Mouse (Mus musculus): ENCODE measurements around the gene Adgrb2.

Gene Adgrb2

DNA sequence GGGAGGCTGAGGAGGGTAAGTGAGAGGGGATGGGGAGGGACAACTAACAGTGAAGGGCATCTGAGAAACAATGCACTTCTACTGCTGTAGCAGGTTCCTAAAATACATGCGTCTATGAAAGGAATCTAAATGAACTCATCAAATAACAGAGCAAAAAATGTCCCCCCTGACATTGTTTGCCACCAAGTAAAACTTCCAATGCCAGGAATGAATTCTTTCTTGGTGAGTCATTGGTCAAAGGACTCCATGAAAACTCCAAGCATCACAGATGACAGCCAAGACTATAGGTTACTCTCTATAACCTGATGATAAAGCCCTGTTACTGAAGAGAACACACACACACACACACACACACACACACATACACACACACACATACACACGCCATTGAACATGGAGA, 46.5 kb downstream of the Adgrb2 start:
- no peak for DNase-seq (ENCODE audit: low read depth, low spot score)

DNA sequence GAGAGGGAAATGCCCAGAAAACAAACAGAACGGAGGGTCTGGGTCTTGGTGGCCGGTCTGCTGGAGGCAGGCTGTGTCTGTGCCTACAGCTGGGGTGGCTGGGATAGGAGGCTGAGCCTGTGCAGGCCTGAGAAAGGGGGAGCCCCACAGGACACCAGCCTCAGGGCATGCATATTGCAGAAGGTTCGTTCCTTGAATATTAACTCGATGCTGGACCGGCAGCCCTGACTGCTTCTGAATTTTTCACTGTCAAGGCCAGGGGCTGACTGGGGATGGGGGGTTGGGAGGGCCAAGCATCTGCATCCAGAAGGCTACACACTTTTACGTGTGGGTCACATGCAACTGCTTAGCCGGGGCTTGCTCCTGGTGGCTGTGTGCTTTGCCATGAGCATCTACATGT, 48.8 kb downstream of the Adgrb2 start:
- no peak for DNase-seq (ENCODE audit: low read depth, low spot score)

DNA sequence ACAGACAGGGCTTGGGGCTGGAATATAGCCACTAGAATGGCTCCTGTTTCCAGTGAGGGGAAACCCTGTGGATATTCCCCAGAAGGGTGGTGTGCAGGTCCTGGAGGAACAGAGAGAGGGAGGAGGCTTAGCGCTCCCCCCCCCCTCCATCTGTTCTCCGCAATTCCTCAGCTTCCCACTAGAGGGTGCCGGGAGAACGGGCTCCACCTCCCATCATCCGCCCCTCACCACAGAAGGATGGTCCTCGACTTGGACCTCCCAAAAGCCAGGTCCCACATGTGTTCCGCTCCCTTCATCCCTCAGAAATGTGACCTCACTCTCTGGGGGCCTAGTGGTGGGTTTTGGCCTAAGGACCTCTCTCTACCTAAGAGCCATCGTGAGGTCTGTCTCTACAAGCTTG, 51.4 kb downstream of the Adgrb2 start:
- peak; percentile 28 for DNase-seq (ENCODE audit: low read depth, low spot score)

DNA sequence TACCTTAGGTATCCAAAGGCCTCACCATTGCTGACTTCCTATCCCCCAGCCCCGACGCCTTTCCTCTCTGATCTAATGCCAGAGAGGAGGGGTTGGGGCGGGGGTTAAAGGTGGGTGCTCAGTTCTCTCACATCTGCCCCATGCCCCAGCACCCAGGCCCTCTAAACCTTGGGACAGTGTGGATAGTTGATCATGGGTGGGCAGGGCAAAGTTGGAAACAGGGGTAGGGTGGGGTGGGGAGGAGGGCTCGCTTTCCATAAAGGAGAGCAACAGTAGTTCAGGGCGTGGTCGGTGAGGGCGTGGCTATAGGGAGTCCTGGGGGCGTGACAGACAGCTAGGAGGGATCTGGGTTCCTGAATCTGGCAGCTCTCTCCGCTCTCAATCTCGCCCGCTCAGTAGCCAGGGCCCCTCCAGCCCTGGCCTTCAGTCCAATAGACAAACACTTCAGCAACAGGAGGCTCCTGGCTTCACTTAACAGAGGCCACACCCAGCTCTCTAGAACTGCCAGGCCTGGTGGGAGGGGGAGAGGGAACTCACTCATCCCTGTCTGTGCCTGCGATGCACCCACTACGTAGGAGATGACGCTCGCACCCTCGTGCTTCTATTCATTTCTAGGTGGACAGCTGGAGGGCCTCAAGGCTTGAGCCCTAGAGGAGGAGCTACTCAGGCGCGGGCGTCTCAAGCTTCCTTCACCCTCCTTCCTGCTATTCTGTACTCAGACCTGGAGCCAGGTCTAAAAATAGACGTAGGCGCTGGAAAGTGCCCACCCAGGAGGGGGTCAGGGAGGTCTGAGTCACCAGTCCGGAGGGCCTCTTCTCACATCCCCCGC, 52.1 kb downstream of the Adgrb2 start:
- DNase-seq (ENCODE audit: low read depth, low spot score), result no peak

DNA sequence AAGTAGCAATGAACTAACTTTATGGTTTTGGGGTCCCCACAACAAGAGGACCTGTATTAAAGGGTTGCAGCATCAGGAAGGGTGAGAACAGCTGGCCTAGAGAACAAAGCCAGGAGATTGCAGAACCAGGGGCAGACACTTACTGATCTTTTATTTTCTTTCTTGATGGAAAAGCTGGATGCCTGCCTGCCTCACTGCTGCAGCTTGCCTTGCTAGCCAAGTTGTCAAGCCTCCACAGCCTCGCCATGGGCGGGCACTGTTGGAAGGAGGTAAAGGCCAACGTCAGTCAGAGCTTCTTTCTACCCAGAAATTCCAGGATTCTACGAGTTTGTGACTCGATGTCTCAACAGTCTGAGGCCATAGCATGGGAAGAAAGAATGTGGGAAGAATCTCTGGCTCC, 54.7 kb downstream of the Adgrb2 start:
- no peak for DNase-seq (ENCODE audit: low read depth, low spot score)

DNA sequence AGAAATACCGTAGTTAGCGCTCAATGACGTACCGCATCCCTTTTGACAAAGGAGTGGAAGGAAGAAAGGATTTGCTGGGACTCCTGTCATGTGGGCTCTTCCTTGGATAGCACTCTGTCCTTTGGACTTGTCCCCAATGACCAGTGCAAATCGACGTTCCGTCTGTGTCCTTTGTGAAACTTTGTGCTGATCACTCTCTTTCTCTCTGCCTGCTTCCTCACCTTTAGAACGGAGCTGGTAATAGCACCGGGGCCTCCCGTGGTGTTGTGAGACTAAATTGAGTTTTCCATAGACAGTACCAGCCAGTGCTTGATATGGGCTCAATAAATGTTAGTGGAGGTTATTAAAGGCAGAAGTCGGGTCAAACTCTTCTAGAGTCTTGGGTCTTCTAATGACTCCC, 56.4 kb downstream of the Adgrb2 start:
- no peak for DNase-seq (ENCODE audit: low read depth, low spot score)

DNA sequence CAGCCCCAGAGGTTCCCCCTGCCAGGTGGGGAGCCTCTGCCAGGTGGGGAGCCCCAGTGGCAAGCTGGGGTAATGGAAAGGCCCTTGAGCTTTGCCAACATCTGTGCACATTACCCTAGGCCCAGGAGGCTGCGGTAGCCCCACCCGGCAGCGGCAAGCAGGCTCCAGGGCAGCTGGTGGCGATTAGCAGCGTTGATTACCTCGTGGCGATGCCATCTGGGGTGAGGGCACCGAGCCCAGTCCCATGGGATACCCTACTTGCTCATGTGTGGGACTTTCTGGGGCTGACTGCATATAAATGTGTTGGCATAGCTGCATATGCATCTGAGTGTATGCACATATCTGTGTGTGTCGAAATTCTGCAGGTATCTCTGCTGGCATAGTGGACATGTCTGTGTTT, 59.5 kb downstream of the Adgrb2 start:
- DNase-seq (ENCODE audit: low read depth, low spot score), result no peak

DNA sequence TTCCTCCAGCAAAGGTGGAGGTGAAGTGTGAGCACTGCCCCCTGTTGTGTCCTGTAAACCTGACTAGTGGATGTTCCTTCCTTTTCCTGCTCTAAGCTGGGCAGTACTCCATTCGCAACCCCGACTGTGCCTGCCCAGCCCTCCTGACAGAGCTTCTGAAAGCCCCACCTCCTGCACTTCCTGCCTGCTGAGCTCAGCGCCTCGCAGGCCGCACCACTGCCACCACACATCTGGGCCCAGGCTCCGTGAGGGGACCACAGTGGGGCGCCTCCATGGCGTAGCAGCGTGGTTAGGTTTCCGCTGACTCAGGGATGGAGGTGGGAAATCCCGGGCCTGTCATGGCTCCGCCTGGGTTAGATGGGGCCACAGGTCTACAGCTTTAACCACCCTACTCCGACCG, 60.9 kb downstream of the Adgrb2 start:
- peak; percentile 20 for DNase-seq (ENCODE audit: low read depth, low spot score)

DNA sequence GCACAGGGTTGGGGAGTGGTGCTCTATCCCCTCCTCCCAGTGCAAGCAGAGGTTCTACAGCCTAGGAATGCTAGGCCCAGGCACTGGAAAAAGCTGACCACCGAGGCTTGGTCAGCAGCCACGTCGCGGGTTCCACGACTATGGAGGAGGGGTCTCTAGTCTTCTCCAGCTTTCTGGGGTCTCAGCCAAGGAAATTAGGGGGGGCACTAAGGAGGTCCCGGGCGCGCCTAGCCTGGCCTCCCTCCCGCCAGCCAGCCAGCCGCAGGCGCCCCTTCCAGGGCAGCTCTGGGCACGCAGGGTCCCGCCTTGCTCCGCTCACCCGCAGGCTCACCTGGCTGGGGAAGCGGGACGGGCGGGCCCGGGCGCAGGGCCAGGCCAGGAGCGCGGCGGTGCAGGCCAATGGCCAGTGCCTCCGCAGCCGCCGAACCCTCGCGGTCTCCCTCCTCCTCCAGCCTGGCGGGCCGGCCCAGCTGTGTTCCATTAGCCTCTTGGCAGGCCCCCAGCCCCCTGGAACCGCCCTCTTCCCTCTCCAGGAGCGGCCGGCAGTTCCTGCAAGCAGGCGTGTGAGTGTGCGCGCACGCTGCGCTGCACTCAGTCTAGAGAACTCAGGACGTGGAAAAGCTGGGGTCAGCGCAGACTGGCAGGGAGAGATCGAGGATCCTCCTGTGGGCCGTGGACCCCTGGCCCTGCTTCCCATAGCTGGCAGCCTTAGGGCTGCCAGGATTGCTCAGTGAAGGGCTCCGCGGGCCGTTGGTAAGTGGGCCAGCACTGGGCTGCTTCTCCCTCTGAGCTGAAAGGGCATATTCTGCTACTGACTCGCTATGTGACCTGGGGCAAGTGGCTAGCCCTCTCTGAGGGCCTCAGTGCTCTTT, 62.9 kb downstream of the Adgrb2 start, which contains the start of gene Col16a1:
Gene Col16a1, plus strand, starts transcription at position 510 of the 872 bp plus-strand sequence.
- peak; percentile 23 for DNase-seq (ENCODE audit: low read depth, low spot score)

DNA sequence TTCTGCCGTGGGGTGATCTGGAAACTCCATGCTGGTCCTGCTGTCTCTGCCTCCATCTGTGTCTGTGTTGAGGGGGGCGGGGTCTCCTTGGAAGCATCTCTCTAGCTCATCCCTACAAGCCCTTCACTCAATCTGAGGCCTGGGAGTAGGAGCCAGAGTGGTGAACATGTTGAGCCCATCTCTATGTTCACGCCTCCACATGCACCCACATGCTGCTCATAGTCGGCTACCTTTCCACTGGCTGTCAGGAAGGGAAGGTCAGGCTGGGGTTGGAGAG, 63.5 kb downstream of the Adgrb2 start:
- no peak for DNase-seq (ENCODE audit: low read depth, low spot score)

DNA sequence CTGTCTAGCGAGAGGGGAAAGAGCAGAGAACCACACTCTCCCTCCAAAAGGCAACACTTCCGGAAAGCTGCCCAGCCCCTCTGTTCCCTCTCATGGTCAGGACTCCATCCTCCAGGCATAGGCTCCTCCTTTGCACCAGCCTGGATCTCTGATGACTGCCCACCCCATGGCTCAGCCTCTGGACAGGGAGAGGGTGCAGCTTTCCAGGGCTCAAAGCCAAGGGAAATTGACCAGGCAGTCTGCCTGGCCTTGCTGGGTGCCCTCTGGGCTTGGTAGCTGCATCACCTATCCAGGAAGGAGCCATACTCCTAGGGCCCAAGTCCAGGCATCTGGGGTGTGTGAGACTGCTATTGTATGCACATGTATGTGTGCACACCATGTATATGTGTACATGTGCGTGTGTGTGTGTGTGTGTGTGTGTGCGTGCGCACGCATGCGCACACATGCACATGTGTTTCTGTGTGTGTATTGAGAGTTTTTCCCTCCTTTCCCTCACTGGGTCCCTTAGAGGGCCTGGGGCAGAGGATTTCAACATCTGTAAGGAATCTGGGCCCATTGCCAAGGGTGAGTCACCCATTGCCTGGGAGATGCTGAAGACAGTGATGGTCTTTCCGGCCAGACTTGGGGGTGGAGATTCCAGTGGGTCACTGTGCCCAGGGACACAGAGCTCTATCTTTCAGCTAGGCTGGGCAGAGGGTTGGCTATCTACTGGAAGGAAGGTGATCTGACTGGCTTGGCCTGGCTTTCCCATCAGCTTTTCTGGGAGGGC, 65.6 kb downstream of the Adgrb2 start:
- no peak for DNase-seq (ENCODE audit: low read depth, low spot score)

DNA sequence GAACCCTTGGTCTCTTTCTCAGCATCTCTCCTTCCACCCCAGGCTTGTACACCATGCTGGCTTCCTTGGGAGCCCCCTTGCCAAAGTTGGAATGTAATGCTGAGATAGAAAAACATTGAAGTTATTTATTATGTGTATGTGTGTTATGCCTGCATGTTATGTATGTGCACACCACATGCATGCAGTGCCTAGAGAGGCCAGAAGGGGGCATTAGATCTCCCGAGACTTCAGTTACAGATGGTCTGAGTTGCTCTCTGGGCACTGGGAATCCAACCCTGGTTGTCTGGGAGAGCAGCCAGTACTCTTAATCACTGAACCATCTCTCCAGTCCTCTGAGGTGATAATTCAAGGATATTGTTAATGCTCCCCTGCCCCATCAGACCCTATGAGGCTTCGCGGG, 67.6 kb downstream of the Adgrb2 start:
- DNase-seq (ENCODE audit: low read depth, low spot score), result peak; percentile 45

DNA sequence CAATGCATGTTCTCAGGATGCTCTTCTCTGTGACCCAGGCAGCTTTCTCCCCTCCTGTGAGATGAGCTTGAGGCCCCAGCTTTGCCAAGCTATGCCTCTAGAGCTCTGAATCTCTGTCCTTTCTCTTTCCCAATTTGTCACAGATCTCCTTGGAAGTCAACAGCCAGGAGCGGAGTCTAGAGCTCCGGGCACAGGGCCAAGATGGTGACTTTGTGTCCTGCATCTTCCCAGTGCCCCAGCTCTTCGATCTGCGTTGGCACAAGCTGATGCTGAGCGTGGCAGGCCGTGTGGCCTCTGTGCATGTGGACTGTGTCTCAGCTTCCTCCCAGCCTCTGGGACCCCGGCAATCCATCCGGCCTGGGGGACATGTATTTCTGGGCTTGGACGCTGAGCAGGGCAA, 68.4 kb downstream of the Adgrb2 start:
- DNase-seq (ENCODE audit: low read depth, low spot score), result no peak

DNA sequence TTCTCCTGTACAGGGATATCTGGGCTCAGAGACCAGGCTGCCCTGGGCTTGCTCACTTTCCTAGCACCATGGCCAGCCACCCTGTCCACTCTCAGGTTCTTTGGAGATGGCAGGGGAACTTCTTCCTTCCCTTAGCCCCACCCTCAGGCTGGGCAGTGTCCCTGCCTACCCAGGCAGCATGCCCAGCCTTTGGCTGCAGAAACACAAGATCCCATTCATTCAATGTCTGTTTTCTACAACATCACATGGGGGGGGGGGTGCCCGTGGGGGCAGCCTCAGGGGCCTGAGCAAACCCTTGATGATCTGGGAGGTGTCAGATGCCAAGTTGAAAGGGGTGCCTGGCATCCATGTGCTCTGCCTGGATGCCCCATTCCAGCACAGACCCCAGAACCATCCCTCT, 70.1 kb downstream of the Adgrb2 start:
- DNase-seq (ENCODE audit: low read depth, low spot score), result no peak

DNA sequence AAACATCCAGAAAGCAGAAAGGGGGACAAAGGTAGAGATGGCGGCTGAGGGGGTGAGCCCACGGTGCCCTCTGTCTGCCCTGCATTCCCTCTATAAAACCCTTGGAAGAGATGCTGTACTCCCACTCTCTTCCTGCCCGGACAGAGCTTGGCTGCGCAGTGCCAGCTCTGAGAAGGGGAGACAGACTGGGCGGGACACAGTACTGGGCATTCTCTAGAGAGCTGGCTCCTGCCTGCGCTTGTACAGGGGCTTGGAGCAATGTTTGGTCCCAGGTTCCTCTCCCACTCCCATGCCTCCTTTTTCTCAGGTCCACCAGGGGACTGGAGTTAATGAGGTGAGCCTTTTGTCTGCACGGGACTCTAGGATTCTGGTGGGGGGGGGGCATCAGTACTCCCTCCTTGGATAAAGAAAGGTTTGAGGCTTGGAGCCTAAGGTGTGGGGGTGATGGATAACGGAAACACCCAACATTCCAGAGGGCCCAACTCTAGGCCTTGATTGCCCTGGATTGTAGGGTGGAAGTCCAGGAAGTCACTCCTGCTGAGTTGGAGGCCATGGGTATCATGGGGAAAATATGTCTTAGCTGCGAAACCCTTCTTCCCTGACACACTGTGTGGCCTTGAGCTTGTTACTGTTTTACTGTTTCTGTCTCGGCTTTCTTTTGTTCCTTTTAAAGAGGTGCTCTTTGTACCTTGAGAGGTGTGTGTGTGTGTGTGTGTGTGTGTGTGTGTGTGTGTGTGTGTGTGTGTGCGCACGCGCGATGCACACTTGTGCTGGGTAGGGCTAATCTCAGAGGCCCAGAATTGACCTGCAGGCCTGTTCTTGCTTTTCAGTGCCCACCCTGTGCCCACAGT, 70.7 kb downstream of the Adgrb2 start:
- DNase-seq (ENCODE audit: low read depth, low spot score), result no peak

DNA sequence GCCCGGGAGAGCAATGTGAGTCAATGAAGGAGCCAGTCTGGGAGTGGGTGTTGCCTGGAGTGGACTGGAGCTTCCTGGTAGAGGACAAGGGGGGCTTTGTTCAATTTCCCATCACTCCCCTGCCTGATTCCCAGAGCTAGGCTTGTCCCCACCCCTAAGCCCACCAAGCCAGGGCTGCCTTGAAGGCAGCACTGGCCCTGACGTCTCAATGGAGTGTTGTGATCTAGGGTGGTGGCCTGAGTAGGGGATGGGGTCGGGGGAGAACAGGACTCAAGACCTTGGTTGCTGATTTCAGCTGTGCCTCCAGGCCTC, 71.3 kb downstream of the Adgrb2 start:
- DNase-seq (ENCODE audit: low read depth, low spot score), result no peak

DNA sequence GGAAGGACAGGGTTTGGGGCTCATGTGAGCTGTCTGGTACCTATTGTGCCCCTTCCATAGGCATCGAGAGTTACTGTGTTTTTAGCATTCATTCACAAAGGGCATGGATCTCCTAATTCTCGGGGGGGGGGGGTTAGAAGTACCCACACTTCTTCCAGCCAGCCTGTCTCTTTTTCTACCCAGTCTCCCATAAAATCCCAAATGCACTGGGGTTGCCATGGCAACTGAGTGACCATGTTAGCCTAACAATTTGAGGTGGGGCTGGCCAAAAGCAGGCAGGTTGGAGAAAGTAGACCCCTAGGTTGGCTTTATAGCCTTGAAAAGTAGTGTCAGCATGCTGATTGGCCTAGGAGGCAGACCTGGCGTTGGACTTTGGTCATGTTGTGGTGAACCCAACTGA, 71.8 kb downstream of the Adgrb2 start:
- DNase-seq (ENCODE audit: low read depth, low spot score), result no peak

DNA sequence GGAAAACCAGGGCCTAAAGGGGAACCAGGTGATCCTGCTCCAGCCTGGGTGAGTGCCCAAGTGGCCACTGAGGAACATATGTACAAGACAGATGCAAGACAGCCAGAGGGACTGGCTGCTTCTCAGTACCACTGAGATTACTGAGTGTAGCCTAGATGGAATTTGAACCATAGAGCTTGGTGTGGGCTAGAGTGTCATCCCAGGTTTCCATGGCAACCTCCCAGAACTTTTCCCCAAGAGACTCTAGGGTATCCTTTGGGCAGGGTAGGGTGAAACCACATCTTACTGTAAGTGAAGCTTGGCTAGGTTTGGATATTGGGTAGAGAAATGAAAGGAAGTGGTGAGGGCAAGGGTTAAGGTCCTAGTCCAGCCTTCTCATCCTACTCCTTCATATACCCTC, 76.3 kb downstream of the Adgrb2 start:
- DNase-seq (ENCODE audit: low read depth, low spot score), result peak; percentile 68

DNA sequence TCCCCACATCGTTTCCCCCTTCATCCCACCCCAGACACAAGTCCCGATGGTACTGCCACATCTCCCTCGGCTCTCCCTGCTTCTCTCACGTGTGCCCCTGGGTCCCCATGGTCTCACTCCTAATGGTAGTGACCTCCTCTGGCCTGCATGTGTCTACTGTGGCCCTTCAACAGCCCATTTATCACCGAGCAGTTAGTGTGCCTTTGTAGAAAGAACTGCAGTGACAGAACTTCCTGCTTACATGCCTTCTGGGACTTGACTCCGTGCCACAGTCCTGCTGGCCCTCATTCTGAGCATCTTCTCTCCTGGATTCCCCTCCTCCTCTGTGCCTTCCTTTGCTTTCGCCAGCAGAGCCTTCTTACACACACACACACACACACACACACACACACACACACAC, 78.5 kb downstream of the Adgrb2 start:
- DNase-seq (ENCODE audit: low read depth, low spot score), result no peak

DNA sequence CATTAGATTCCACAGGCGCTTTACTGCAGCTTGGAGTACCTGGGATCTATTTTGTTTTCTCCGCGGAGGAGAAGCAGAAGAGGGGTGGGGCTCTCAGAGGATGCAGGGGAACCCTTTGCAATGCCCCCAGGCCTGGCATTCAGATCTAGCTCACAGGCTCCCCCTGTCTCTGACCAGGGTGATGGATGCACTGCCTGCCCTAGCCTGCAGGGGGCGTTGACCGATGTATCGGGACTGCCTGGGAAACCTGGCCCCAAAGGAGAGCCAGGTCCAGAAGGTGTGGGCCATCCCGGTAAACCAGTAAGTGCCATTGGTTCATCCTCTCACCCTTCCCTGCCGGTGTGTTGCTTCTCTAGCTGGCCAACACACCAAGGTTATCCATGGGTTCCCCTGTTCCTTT, 82.1 kb downstream of the Adgrb2 start:
- DNase-seq (ENCODE audit: low read depth, low spot score), result peak; percentile 81

DNA sequence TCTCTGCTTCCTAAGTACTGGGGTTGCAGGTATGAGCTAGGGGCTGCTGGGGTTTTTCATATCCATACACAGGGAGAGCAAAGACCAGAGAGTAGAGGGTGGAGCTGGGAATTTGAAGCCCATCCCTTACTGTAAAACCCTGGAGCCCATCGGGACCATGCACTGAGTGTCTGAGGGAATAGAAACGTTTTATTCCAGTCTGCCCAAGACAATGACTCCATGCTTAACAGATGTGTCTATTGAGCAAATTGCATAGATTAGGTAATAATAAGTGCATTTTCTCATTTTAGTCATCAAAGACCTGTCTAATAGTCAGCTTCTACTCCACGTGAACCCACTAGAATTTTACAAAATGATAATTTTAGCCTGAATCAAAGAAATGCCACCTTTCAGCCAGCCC, 85.9 kb downstream of the Adgrb2 start:
- no peak for DNase-seq (ENCODE audit: low read depth, low spot score)

DNA sequence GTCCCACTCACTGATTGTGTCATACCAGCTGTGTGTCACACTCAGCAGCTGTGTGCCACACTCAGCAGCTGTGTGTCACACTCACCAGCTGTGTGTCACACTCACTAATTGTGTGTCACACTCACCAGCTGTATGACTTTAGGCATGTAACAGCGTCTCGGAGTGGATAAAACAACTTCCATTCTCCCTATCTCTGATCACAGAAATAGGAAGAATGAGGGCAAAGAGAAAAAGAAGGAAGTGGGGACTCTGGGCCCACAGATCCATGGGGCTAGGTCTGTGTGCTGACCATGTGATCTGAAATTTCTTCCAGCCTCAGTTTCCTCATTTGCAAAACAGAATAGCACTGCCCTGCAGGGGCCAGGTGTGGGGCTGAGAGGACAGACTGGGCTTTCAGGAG, 87.1 kb downstream of the Adgrb2 start:
- no peak for DNase-seq (ENCODE audit: low read depth, low spot score)
